In the genomic region with DNA sequence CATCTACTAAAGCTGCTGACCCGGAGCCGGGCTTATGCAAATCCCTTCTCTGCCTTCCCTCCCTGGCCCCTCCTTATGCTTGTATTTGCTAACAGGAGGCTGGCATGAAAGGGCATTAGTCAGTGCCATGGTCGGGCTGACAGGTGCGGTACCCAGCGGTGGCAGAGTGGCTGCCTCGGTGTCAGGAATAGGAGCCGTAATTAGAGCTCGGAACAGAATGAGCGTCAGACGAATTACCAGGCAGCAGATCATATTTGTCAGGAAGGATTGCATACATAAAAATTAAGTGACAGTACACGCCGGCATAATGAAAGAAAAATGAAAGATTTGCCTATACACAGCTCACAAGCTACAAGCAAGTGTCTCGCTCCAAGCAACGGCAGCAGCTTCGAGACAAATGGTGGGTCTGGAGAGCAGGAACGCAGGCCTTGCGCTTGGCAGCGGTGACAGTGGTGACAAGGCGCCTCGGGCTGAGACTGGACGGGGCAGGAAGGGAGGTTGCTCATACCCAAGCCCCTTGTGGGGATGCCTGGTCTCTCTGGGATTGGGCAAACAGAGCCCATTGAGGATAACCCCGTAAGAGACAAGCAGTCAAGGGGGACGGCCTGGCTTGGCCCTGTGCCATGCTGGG, we compare ENCODE assay signal across 13 mouse cellular contexts.
DNase-seq lines count a peak whose midpoint lies in the region; ATAC-seq lines count a peak whose summit lies in the region.
"Had no signal": no experiment of that assay in that cellular context is flagged by ENCODE, and none has a peak within 500 bp of the region (broad histone marks: within the 10 kb centered on the region; RNA-seq: fewer than 3 reads in every experiment).

No protein-coding gene starts in this region.

- no peak; the same call in 1 of the 2 replicates for ATAC-seq in forebrain, embryonic 12.5 days (ENCODE audit: low FRiP score)
- ATAC-seq in hindbrain, embryonic 15.5 days (ENCODE audit: low FRiP score, low read depth): peak; percentile 46
- ATAC-seq in neural tube, embryonic 14.5 days (ENCODE audit: low read depth): peak; percentile 57; the same call in 1 of the 2 replicates
- ATAC-seq in megakaryocyte-erythroid progenitor cell, adult 5-6 weeks (replicated peaks; ENCODE audit: low FRiP score, low TSS enrichment, poor library complexity, severe bottlenecking): no peak
- no peak for ATAC-seq in liver, embryonic 12.5 days
- ATAC-seq: intestine, embryonic 16.5 days had no signal

- H3K4me2 ChIP-seq in forebrain, embryonic 12.5 days: no peak overlapping the region
- no peak overlapping the region for H3K4me2 ChIP-seq in hindbrain, embryonic 15.5 days
- H3K4me2 ChIP-seq in neural tube, embryonic 14.5 days (ENCODE audit: low read depth, low read length): no peak overlapping the region
- no peak overlapping the region for H3K4me2 ChIP-seq in liver, embryonic 12.5 days
- H3K4me2 ChIP-seq: heart, embryonic 12.5 days had no signal

- WGBS in heart, embryonic 10.5 days: 93% methylated on average over 23 of the region's 23 CpGs
- WGBS in forebrain, embryonic 12.5 days: 78% methylated on average over 23 of the region's 23 CpGs
- 51% methylated on average over 23 of the region's 23 CpGs for WGBS in hindbrain, embryonic 15.5 days
- 60% methylated on average over 23 of the region's 23 CpGs for WGBS in neural tube, embryonic 14.5 days
- WGBS in liver, embryonic 12.5 days (ENCODE audit: insufficient replicate concordance): 88% methylated on average over 23 of the region's 23 CpGs

- intact Hi-C loops in heart, postnatal 36 days (cut with DNase I): no loop called here

- H3K27me3 ChIP-seq in heart, embryonic 10.5 days (ENCODE audit: insufficient read depth, poor library complexity, severe bottlenecking): no peaks in the 10 kb centered on the region
- no peaks in the 10 kb centered on the region for H3K27me3 ChIP-seq in forebrain, embryonic 12.5 days
- no peaks in the 10 kb centered on the region for H3K27me3 ChIP-seq in hindbrain, embryonic 15.5 days
- H3K27me3 ChIP-seq in neural tube, embryonic 14.5 days (ENCODE audit: control insufficient read depth, insufficient read depth, low read length): no peaks in the 10 kb centered on the region
- H3K27me3 ChIP-seq in liver, embryonic 12.5 days (replicated peaks): no peaks in the 10 kb centered on the region
- H3K27me3 ChIP-seq: heart, embryonic 12.5 days had no signal

- peaks cover 74% of the 10 kb centered on the region for H3K36me3 ChIP-seq in heart, embryonic 10.5 days
- peaks cover 75% of the 10 kb centered on the region for H3K36me3 ChIP-seq in forebrain, embryonic 12.5 days (replicated peaks)
- H3K36me3 ChIP-seq in hindbrain, embryonic 15.5 days: peaks cover 3% of the 10 kb centered on the region; the same call in 1 of the 2 replicates
- no peaks in the 10 kb centered on the region for H3K36me3 ChIP-seq in neural tube, embryonic 14.5 days (ENCODE audit: control insufficient read depth, insufficient read depth, low read length)
- H3K36me3 ChIP-seq in liver, embryonic 12.5 days: peaks cover 51% of the 10 kb centered on the region

- 0 out of 2 replicates have a peak overlapping the region, but pooled peaks have one; percentile 22 for H3K27ac ChIP-seq in heart, embryonic 10.5 days
- H3K27ac ChIP-seq in forebrain, embryonic 12.5 days: peak overlapping the region; percentile 61; the same call in 1 of the 2 replicates
- H3K27ac ChIP-seq in hindbrain, embryonic 15.5 days (replicated peaks): peak overlapping the region; percentile 58
- H3K27ac ChIP-seq in neural tube, embryonic 14.5 days (ENCODE audit: low read depth, low read length): no peak overlapping the region
- no peak overlapping the region for H3K27ac ChIP-seq in liver, embryonic 12.5 days
- H3K27ac ChIP-seq: macrophage had no signal

- no peaks in the 10 kb centered on the region; the same call in 1 of the 2 replicates for H3K4me1 ChIP-seq in heart, embryonic 10.5 days
- H3K4me1 ChIP-seq in forebrain, embryonic 12.5 days: peaks cover 4% of the 10 kb centered on the region; the same call in 1 of the 2 replicates
- H3K4me1 ChIP-seq in hindbrain, embryonic 15.5 days (replicated peaks): peaks cover 15% of the 10 kb centered on the region
- 0 out of 2 replicates have a peak, but pooled peaks cover 6% of the 10 kb centered on the region for H3K4me1 ChIP-seq in neural tube, embryonic 14.5 days (ENCODE audit: control insufficient read depth, insufficient read depth, low read length)
- 0 out of 2 replicates have a peak, but pooled peaks cover 4% of the 10 kb centered on the region for H3K4me1 ChIP-seq in liver, embryonic 12.5 days
- H3K4me1 ChIP-seq: heart, embryonic 12.5 days had no signal

- H3K4me3 ChIP-seq in heart, embryonic 10.5 days: no peak overlapping the region
- H3K4me3 ChIP-seq in forebrain, embryonic 12.5 days (replicated peaks): no peak overlapping the region
- H3K4me3 ChIP-seq in hindbrain, embryonic 15.5 days: no peak overlapping the region
- no peak overlapping the region for H3K4me3 ChIP-seq in neural tube, embryonic 14.5 days (ENCODE audit: low read depth, low read length)
- H3K4me3 ChIP-seq in liver, embryonic 12.5 days: no peak overlapping the region
- H3K4me3 ChIP-seq: heart, embryonic 12.5 days had no signal

- H3K9ac ChIP-seq in forebrain, embryonic 12.5 days: no peak overlapping the region
- H3K9ac ChIP-seq in hindbrain, embryonic 15.5 days: no peak overlapping the region
- no peak overlapping the region for H3K9ac ChIP-seq in neural tube, embryonic 14.5 days (replicated peaks; ENCODE audit: low read depth, low read length)
- no peak overlapping the region for H3K9ac ChIP-seq in liver, embryonic 12.5 days
- H3K9ac ChIP-seq: heart, embryonic 12.5 days had no signal

- DNase-seq in heart, embryonic 10.5 days (ENCODE audit: low spot score): no peak
- DNase-seq in heart, postnatal 36 days: no peak
- DNase-seq in lung, adult 18-20 months: no peak
- DNase-seq: layer of hippocampus, postnatal 36 days had no signal

- H3K9me3 ChIP-seq in heart, embryonic 10.5 days: no peaks in the 10 kb centered on the region
- no peaks in the 10 kb centered on the region for H3K9me3 ChIP-seq in forebrain, embryonic 12.5 days
- H3K9me3 ChIP-seq in hindbrain, embryonic 15.5 days: no peaks in the 10 kb centered on the region
- H3K9me3 ChIP-seq in neural tube, embryonic 14.5 days (ENCODE audit: control insufficient read depth, low read length): no peaks in the 10 kb centered on the region
- H3K9me3 ChIP-seq in liver, embryonic 12.5 days (replicated peaks): no peaks in the 10 kb centered on the region
- H3K9me3 ChIP-seq: G1E; heart, embryonic 12.5 days had no signal

Comparison
In these comparisons a context has a peak if more than half of its experiments do, and no peak if none do; other contexts are left out.
1. H3K27ac ChIP-seq: peak in heart, embryonic 10.5 days (single experiment), forebrain, embryonic 12.5 days (single experiment) and hindbrain, embryonic 15.5 days (single experiment); none in neural tube, embryonic 14.5 days (single experiment) and liver, embryonic 12.5 days (single experiment).
2. ATAC-seq: peak in hindbrain, embryonic 15.5 days (single experiment) and neural tube, embryonic 14.5 days (single experiment); none in forebrain, embryonic 12.5 days (single experiment), megakaryocyte-erythroid progenitor cell, adult 5-6 weeks (single experiment) and liver, embryonic 12.5 days (single experiment).